Mouse (Mus musculus): Measurements from ENCODE around the gene Farp1. TPM values are rescaled to one million over a fixed set of nuclear protein-coding genes. Genes with fewer than 3 reads are reported as not detected.

Farp1 gene
- polyA plus RNA-seq, 1 experiment from 2014 or later: 17.3 TPM

- H3K27me3 ChIP-seq (replicated peaks): no peaks in the 10 kb centered on the region
- no peak for ATAC-seq (ENCODE audit: insufficient read depth, low FRiP score, low read depth)
- peaks cover 13% of the 10 kb centered on the region; the same call in 1 of the 2 replicates for H3K4me1 ChIP-seq
- H3K4me2 ChIP-seq: no peak overlapping the region
- H3K27ac ChIP-seq: no peak overlapping the region
- H3K9ac ChIP-seq: no peak overlapping the region
- H3K36me3 ChIP-seq: no peaks in the 10 kb centered on the region
- no peak overlapping the region for H3K4me3 ChIP-seq (replicated peaks)
- 79% methylated on average over 17 of the region's 17 CpGs for WGBS
- no peaks in the 10 kb centered on the region for H3K9me3 ChIP-seq
These were observed 289.7 kb downstream of the Farp1 start for GRCm38 (mm10) chr14:121324521-121325330.

DNA sequence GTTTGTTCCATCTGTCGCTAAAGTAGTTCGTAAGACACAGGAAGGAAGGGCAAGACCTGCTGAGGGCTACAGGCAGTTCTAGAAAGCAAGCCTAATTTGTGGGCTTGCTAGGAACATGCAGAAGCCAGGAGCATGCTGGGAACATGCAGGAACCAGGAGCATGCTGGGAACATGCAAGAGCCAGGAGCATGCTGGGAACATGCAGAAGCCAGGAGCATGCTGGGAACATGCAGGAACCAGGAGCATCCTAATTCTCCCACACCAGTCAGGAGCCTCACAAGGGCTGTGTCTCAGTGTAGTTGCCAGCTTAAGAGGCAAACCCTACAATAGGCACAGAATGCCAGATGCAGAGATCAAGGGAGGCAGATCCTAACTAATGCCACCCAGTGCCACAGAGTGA lies 291.4 kb downstream of the Farp1 start:
- peaks cover 19% of the 10 kb centered on the region for H3K4me1 ChIP-seq
- H3K4me3 ChIP-seq (replicated peaks): no peak overlapping the region
- no peaks in the 10 kb centered on the region for H3K9me3 ChIP-seq
- H3K9ac ChIP-seq: no peak overlapping the region
- no peaks in the 10 kb centered on the region for H3K36me3 ChIP-seq
- H3K27me3 ChIP-seq (replicated peaks): no peaks in the 10 kb centered on the region
- H3K27ac ChIP-seq: no peak overlapping the region
- H3K4me2 ChIP-seq: no peak overlapping the region
- ATAC-seq (ENCODE audit: insufficient read depth, low FRiP score, low read depth): no peak
- 72% methylated on average over 2 of the region's 2 CpGs for WGBS

DNA sequence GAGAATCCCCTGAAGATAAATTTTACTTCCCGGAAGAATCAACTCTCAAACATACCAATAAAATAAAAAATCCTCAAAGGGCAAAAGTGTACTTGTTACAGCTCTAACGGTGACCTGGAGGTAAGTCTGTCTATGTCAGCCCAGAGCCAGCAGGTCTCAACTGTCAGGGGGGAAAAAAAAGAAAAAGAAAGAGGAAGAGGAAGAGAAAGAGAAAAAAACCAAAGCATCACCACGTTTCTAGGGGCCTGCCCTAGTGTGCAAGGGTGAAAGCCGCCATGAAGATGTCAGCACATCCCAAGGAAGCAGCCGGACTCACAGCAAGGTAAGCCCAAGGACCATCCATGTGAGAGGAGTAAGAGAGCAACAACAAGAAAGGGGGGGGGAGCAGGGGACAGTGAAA lies 293.9 kb downstream of the Farp1 start:
- WGBS: 72% methylated on average over 5 of the region's 5 CpGs
- no peak overlapping the region for H3K4me3 ChIP-seq (replicated peaks)

GRCm38 (mm10) chr14:121329401-121330089 lies 294.5 kb downstream of the Farp1 start:
- Histone ChIP-seq H3K27me3 (replicated peaks) (no peaks in the 10 kb centered on the region), H3K4me3 (replicated peaks) (no peak overlapping the region), H3K36me3 (no peaks in the 10 kb centered on the region), H3K27ac (no peak overlapping the region), H3K9me3 (no peaks in the 10 kb centered on the region), H3K9ac (no peak overlapping the region), H3K4me1 (peaks cover 16% of the 10 kb centered on the region), H3K4me2 (no peak overlapping the region)
- no peak for ATAC-seq (ENCODE audit: insufficient read depth, low FRiP score, low read depth)
- WGBS: 62% methylated on average over 5 of the region's 5 CpGs

More for the DNA sequence above, 293.9 kb downstream of the Farp1 start:
- Histone ChIP-seq H3K4me2 (no peak overlapping the region), H3K4me1 (peaks cover 19% of the 10 kb centered on the region), H3K9me3 (no peaks in the 10 kb centered on the region), H3K9ac (no peak overlapping the region), H3K36me3 (no peaks in the 10 kb centered on the region), H3K27me3 (replicated peaks) (no peaks in the 10 kb centered on the region), H3K27ac (no peak overlapping the region)
- ATAC-seq (ENCODE audit: insufficient read depth, low FRiP score, low read depth): no peak

DNA sequence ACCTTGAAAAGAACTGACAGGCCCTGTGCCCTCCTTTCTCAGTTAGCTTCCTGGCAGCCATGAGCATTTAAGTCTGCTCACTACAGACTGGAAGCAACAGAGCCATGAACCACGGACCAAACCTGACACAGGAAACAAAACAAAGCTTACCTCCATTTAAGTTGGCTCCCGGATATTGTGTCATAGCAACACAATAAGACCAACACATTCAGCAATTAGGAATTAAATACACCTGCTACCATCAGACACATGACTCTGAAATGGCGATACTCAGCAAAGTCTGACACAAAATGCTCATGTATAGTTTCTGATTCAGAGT lies 295.0 kb downstream of the Farp1 start:
- H3K9ac ChIP-seq: no peak overlapping the region
- peaks cover 16% of the 10 kb centered on the region for H3K4me1 ChIP-seq
- 74% methylated on average over 3 of the region's 3 CpGs for WGBS
- 0 out of 2 replicates have a peak, but pooled peaks cover 2% of the 10 kb centered on the region for H3K36me3 ChIP-seq
- H3K4me3 ChIP-seq (replicated peaks): no peak overlapping the region
- H3K27ac ChIP-seq: no peak overlapping the region
- H3K4me2 ChIP-seq: no peak overlapping the region
- no peak for ATAC-seq (ENCODE audit: insufficient read depth, low FRiP score, low read depth)
- H3K27me3 ChIP-seq (replicated peaks): no peaks in the 10 kb centered on the region
- H3K9me3 ChIP-seq: no peaks in the 10 kb centered on the region

Other genes starting within 250 kb of the Farp1 start
- gene Ipo5, start 124.0 kb upstream of the Farp1 start, polyA plus RNA-seq (2015; fragmentation: Nextera tagmentation; extraction: Ambion mirVana): 76.0 and 81.7 TPM in 2 replicates

All from stomach, embryonic 15.5 days (tissue).